In genomic region chr10:9574135-9574534, GRCm38 (mm10) we compare ENCODE assay signal across 20 mouse cellular contexts.
"Had no signal": no experiment of that assay in that cellular context is flagged by ENCODE, and none has a peak within 500 bp of the region (broad histone marks: within the 10 kb centered on the region; RNA-seq: fewer than 3 reads in every experiment).

No protein-coding gene starts in this region.

- ATAC-seq: midbrain, embryonic 15.5 days had no signal

- H3K4me1 ChIP-seq: kidney, embryonic 15.5 days; liver, embryonic 13.5 days had no signal

- H3K9me3 ChIP-seq: kidney, embryonic 15.5 days; liver, embryonic 13.5 days; midbrain, embryonic 12.5 days; midbrain, embryonic 15.5 days; neural tube, embryonic 13.5 days had no signal

- H3K9ac ChIP-seq: kidney, embryonic 15.5 days; liver, embryonic 13.5 days; midbrain, embryonic 12.5 days; midbrain, embryonic 15.5 days; neural tube, embryonic 13.5 days had no signal

- H3K27me3 ChIP-seq: kidney, embryonic 15.5 days; liver, embryonic 13.5 days; midbrain, embryonic 12.5 days; midbrain, embryonic 15.5 days; neural tube, embryonic 13.5 days had no signal

- H3K36me3 ChIP-seq: kidney, embryonic 15.5 days; liver, embryonic 13.5 days; midbrain, embryonic 12.5 days; midbrain, embryonic 15.5 days; neural tube, embryonic 13.5 days had no signal

- H3K4me2 ChIP-seq: kidney, embryonic 15.5 days; liver, embryonic 13.5 days; midbrain, embryonic 12.5 days; midbrain, embryonic 15.5 days; neural tube, embryonic 13.5 days had no signal

- DNase-seq: kidney, adult 11 months; kidney, adult 8-10 months; kidney, postnatal 10 days; kidney, postnatal 36 days; layer of hippocampus, postnatal 36 days; liver, embryonic 13.5 days; lung, postnatal 4 days; retina, postnatal 1 day; right cerebral cortex, postnatal 25 days; spleen, adult 18-20 months; thymus, adult 2 months; thymus, postnatal 14 days; thymus, postnatal 4 days had no signal

- H3K4me3 ChIP-seq: kidney, embryonic 15.5 days; left cerebral cortex, adult 2 months; liver, embryonic 13.5 days; midbrain, embryonic 12.5 days; midbrain, embryonic 15.5 days; myocyte; neural tube, embryonic 13.5 days had no signal

- H3K27ac ChIP-seq: kidney, embryonic 15.5 days; left cerebral cortex, adult 2 months; liver, embryonic 13.5 days; midbrain, embryonic 12.5 days; midbrain, embryonic 15.5 days; neural tube, embryonic 13.5 days; stomach, postnatal 0 days had no signal
